Mouse (Mus musculus): Measurements from ENCODE around the gene Hrg. TPM values are rescaled to one million over a fixed set of nuclear protein-coding genes. Genes with fewer than 3 reads are reported as not detected.
"Not testable (repeated sequence)": the region's sequence is repeated elsewhere in the genome, so short reads cannot be mapped to it uniquely, and the experiment has no call there.

The Hrg gene
- total RNA-seq (2021): not detected

- no peak for DNase-seq (ENCODE audit: extremely low spot score in 1 of 2, low spot score in 2 of 2)
- intact Hi-C loops (cut with DNase I): no loop called here
These were observed at the start of gene Hrg for GRCm38 (mm10) chr16:22950840-22951395. Gene Hrg (plus strand): TSS chr16:22951072.

GRCm38 (mm10) chr16:22901326-22901725 is 49.5 kb upstream of the Hrg start:
- no peak for DNase-seq (ENCODE audit: extremely low spot score in 1 of 2, low spot score in 2 of 2)
- intact Hi-C loops (cut with DNase I): no loop called here

GRCm38 (mm10) chr16:22909290-22909689 is 41.6 kb upstream of the Hrg start:
- intact Hi-C loops (cut with DNase I): no loop called here
- no peak for DNase-seq (ENCODE audit: extremely low spot score in 1 of 2, low spot score in 2 of 2)

GRCm38 (mm10) chr16:22911986-22912385 is 38.9 kb upstream of the Hrg start:
- intact Hi-C loops (cut with DNase I): no loop called here
- no peak for DNase-seq (ENCODE audit: extremely low spot score in 1 of 2, low spot score in 2 of 2)

- no peak for DNase-seq (ENCODE audit: extremely low spot score in 1 of 2, low spot score in 2 of 2)
- intact Hi-C loops (cut with DNase I): no loop called here
These were observed 38.0 kb upstream of the Hrg start for GRCm38 (mm10) chr16:22912886-22913285.

GRCm38 (mm10) chr16:22914276-22914675 is 36.6 kb upstream of the Hrg start:
- intact Hi-C loops (cut with DNase I): no loop called here
- DNase-seq (ENCODE audit: extremely low spot score in 1 of 2, low spot score in 2 of 2): no peak

GRCm38 (mm10) chr16:22918034-22918433 is 32.8 kb upstream of the Hrg start, which contains the start of gene Fetub:
Gene Fetub (plus strand): TSS chr16:22918334.
- intact Hi-C loops (cut with DNase I): no loop called here
- no peak for DNase-seq (ENCODE audit: extremely low spot score in 1 of 2, low spot score in 2 of 2)

- DNase-seq (ENCODE audit: extremely low spot score in 1 of 2, low spot score in 2 of 2): no peak
- intact Hi-C loops (cut with DNase I): no loop called here
These were observed 32.1 kb upstream of the Hrg start for GRCm38 (mm10) chr16:22918664-22919312.

GRCm38 (mm10) chr16:22919971-22920854 is 30.7 kb upstream of the Hrg start:
- intact Hi-C loops (cut with DNase I): no loop called here
- peak in 1 of 2 experiments; percentile 31 for DNase-seq (ENCODE audit: extremely low spot score in 1 of 2, low spot score in 2 of 2)

- intact Hi-C loops (cut with DNase I): no loop called here
- DNase-seq (ENCODE audit: extremely low spot score in 1 of 2, low spot score in 2 of 2): no peak
These were observed 29.1 kb upstream of the Hrg start for GRCm38 (mm10) chr16:22921761-22922160.

- intact Hi-C loops (cut with DNase I): no loop called here
- no peak for DNase-seq (ENCODE audit: extremely low spot score in 1 of 2, low spot score in 2 of 2)
These were observed 28.4 kb upstream of the Hrg start for GRCm38 (mm10) chr16:22922433-22922832.

- peak in 1 of 2 experiments; percentile 23 for DNase-seq (ENCODE audit: extremely low spot score in 1 of 2, low spot score in 2 of 2)
- intact Hi-C loops (cut with DNase I): no loop called here
These were observed 21.3 kb upstream of the Hrg start for GRCm38 (mm10) chr16:22929575-22929974.

GRCm38 (mm10) chr16:22931431-22932200 is 19.3 kb upstream of the Hrg start:
- intact Hi-C loops (cut with DNase I): no loop called here
- DNase-seq (ENCODE audit: extremely low spot score in 1 of 2, low spot score in 2 of 2): no peak

- no peak for DNase-seq (ENCODE audit: extremely low spot score in 1 of 2, low spot score in 2 of 2)
- intact Hi-C loops (cut with DNase I): no loop called here
These were observed 13.2 kb upstream of the Hrg start for GRCm38 (mm10) chr16:22937631-22938030.

- no peak for DNase-seq (ENCODE audit: extremely low spot score in 1 of 2, low spot score in 2 of 2)
- intact Hi-C loops (cut with DNase I): no loop called here
These were observed 12.3 kb upstream of the Hrg start for GRCm38 (mm10) chr16:22938541-22938940.

GRCm38 (mm10) chr16:22939120-22939695 is 11.7 kb upstream of the Hrg start:
- intact Hi-C loops (cut with DNase I): no loop called here
- DNase-seq (ENCODE audit: extremely low spot score in 1 of 2, low spot score in 2 of 2): no peak

- intact Hi-C loops (cut with DNase I); DNase-seq (ENCODE audit: extremely low spot score in 1 of 2, low spot score in 2 of 2): not testable (repeated sequence)
These were observed 8.9 kb upstream of the Hrg start for GRCm38 (mm10) chr16:22941825-22942476.

- no peak for DNase-seq (ENCODE audit: extremely low spot score in 1 of 2, low spot score in 2 of 2)
- intact Hi-C loops (cut with DNase I): no loop called here
These were observed 3.5 kb upstream of the Hrg start for GRCm38 (mm10) chr16:22947371-22947770.
